Mouse (Mus musculus) thymus, postnatal 25 days (tissue): Measurements from ENCODE around the gene Galm.
A peak's percentile ranks its signal among the peaks of the same experiment; 100 is the strongest.

Experiments used
- DNase-seq: peaks from one replicate; pipeline ENCODE4 v3.0.0; 2022

Galm gene

DNA sequence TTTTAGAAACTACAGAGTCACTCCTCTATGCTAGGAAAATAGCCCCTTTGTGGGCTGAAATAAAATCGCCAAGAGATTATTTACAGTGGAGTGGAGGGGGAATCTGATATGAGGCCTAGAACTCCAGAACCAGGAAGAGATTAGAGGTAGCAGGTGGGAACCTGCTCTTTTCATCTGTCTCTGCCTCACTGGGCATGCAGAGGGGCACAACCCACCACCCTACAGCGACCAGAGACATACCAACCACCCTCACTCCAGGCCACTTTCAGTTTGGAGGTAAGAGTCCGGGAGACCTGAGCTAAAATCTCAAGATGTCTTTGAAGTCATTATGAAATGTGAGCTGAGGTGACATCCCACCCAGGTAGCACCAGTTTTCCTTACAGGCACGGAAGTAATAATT is 2.1 kb downstream of the Galm start:
- DNase-seq = no peak

DNA sequence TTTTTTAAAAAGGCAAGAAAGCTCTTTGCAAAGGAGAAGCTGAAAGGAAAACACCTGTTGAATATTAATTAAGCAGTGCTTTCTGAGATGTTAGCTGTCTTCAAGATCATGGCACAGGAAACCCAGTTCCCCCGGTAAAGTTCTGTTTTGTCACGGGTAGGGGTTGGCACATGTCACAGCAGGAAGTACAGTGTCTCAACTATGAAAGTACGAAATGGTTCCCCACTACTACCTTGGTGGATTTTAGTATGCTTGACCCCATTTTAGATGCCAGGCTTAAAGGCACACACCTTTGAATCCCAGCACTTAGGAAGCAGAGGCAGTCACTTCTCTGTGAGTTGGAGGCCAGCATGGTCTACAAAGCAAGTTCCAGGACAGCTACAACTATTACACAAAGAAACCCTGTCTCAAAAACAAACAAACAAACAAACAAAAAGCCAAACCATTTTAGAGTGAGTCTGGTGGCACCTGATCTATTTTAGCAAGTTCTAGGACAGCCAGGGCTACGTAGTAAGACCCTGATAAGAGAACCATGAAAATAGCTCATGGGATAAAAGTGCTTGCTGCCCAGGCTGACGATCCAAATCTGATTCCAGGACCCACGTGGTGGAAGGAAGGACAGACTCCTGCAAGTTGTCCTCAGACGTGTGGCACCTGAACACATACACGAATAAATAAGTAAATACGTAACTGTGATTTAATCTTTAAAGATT is 3.6 kb downstream of the Galm start:
- DNase-seq = peak; percentile 23

DNA sequence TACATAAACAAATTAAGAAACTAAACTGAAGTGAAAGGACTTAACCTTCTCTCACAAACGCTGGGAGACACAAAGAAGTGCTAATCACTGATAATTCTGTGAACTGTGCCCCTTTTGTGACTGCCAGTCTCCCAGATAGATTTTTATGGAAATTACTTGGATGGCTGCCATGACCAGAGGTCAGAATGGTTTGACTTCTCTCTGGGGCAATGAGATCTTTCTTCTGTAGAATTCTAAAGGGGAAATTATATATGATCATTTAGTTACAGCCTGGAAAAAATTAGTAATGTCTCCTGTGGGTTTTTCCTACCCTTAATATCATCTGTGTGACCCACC is 4.1 kb downstream of the Galm start:
- DNase-seq = no peak

DNA sequence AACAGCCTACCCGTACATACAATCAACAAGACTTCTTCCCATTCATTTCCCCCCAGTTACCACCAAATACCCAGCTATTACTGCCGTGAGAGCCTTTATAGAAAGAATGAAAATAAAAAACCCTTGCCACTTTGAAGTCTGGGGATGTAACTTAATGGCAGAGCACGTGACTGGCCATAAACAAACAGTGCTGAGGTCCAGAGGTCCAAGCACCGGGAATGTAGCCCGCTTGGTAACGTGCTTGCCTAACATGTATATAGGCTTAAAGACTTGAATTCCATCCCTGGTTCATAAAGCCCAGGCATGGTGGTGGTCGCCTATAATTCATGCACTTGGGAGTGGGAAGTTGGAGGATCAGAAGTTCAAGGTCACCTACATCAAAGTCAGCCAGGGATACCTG is 4.6 kb downstream of the Galm start:
- DNase-seq = no peak

DNA sequence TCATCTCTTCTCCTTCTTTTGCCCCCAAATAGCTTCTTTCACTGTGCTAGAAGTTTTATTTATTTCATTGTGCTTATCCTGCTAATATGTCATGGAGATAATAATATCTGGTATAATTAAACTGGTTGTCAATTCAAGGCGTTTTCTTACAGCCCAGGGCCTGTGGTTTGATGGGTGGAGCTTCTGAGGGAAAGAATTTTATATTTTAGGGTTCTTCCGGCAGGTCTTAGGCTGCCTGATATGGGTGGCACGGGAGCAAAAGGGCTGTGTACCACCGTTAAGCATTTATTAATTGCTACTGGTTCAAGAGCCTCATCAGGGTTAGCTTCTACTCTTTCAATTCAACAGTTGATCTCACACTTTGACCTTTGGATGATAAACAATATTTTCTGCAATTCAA is 5.2 kb downstream of the Galm start:
- no peak for DNase-seq

DNA sequence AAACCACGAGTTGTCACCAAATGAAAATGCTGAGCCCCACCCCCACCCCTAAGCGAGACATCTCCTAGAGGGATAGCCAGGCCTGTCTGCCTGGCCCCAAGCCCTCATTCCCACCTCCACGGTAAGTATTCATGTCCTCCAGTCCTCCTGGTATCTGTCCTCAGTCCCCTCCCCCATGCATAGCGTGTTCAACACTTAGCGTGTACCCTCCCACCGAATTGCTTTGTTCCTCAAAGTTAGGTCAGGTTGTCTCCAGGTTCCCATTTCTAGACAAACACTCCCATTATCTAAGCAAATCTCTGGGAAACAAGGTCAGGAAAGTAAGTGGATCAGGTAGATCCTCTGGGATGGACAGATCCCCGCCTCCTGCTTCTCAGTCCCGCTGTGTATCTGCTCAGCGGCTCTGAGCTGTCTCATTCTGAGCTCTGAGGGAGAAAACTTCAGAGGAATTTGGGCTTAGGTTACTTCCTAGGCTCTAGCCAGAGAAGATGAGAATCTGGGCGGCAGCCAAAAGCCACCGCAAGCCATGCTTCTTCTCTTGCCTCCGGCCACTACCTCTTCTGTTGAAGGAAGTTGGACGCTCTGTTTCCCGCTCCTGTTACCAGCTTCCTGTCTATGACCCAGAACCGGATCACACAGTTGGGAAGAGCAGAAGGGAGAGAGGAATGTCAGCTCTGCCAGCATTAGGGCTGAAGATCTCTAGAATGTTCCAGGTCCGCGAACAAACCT is 11.3 kb downstream of the Galm start:
- DNase-seq = no peak

DNA sequence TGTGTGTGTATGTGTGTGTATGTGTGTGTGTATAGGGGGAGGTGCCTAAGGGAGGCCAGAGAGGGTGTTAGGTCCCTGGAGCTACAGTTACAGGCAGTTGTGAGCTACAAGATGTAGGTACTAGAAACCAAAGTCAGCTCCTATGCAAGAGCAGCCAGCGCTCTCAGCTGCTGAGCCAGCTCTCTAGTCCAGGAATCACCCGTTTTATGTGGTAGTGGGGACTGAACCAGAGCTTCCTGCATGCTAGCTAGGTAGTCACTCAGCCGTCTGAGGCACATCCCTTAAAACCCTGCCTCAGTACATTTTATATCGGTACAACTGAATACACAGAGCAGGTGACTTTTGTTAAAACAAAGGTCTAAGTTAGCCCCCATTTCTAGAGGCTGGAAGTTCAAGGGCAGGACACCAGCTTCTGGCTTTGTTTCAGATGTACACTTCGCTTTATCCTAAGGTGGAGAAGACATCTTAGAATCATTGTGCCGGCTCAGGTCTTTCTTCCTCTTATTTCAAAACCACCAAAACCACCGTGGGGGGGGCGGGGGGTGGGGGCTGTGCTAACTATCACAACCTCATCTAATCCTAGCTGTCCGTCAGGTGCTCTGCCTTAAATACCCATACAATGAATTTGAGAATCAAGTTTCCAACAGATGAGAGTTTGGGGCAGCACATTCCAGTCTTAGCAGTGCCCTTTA is 12.6 kb downstream of the Galm start:
- peak; percentile 64 for DNase-seq

DNA sequence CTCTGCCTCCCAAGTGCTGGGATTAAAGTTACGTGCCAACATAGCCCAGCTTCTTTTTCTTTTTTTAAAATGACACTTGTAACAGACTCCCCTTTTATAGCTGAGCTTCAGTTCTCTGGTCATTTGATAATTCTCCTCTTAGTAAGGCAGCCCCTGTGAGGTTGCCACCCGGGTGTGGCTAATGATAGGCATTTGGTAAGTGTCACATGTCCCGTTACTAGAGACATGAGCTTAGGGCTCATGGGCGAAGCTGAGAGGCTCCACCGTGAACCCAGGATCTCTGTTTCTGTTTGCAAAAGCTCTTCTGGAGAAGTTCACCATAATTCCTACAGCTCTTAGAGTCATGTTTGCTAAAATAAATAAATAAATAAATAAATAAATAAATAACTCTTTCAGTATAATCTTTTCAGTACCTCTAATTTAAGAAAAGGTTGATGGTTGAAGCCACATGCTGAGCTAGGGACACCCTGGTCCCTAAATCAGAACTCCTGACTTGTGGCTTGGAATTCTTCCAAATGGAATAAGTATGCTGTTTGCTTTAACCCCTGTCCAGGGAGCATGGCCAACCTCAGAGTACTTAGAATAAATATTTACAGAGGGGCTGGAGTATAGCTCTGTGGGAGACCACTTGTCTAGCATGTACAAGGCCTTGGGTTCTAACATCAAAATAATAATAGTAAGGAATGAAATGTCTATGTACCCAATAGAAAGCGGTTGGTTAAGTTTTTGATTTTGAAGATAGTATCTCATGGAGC is 16.4 kb downstream of the Galm start:
- no peak for DNase-seq

DNA sequence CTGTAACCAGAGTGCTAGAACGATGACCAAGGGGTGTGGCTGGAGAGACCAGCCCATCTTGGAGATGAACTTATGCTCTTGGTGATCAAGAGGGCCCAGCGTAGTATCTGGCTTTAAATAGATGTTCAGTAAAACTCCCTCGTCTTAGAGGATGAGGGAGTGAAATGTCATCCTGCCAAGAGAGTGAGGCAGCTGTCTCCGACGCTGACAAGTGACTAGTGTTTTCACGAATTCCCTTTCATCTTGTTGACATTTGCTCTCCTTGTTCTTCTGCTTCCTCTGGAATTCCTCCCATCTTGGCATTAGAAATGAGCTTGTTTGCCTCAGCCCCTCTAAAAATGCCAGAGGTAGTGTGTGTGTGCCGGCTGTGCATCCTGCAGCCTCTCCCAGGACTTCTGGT is 17.9 kb downstream of the Galm start:
- DNase-seq = no peak

DNA sequence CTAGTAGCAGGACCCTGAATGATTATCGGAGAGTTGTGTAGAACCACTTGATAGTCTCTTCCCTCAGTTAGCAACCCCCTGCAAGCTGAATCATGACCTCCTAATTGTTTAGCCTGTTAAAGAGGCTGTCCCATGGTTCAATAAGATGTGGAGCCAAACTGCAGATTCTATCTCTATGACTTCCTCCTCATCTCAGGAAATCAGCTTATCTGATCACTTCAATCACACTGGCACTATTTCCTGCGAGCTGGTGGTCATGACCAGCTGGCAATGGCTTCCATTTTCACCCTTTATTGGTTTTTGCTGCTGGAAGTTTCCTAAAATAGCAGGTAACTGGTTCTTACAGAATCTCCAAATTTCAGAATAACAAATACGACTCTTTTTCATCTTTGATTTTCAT is 18.5 kb downstream of the Galm start:
- DNase-seq = no peak

DNA sequence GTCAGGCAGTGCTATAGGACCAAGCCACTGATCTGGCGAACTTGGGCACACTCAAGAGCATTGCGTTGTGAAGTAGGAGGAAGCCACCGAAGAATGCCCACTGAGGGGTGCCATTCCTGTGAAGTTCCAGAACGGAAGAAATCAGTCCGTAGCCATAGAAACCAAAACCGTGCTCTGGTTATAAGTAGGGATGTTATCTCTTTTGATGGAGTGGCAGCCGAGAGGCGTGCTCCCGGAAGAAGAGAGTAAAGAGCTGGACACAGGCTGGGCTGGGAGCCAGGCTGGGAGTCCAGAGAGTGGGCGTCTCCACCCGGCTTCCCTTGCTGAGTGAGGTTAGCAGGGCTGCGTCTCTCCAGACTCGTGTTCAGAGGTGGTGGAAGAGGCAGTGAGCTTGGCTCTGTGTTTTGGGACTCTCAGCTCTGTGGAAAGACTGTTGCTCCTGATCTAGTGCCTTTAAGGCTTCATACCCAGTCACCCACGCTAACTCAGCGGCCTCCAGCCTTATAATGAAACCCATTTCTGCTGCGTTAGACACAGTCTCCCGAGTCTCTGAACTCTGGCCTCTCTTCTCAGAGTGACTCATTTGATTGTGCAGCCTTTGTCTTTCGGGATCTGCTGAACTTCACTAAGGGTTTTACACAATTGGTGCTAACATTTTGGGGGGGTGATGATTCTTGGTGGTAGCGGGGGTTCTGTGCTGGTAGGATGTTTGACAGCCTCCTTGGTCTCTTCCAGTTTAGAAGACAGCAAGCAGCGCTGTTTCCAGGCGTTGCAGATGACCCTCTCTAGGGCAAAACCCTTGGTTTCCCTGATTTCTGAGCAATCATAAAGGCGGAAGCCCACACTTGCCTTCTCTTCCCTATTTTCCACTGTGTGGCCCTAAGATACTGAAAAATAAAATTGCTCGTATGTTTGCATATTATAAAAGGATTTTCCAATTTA is 21.1 kb downstream of the Galm start:
- no peak for DNase-seq

DNA sequence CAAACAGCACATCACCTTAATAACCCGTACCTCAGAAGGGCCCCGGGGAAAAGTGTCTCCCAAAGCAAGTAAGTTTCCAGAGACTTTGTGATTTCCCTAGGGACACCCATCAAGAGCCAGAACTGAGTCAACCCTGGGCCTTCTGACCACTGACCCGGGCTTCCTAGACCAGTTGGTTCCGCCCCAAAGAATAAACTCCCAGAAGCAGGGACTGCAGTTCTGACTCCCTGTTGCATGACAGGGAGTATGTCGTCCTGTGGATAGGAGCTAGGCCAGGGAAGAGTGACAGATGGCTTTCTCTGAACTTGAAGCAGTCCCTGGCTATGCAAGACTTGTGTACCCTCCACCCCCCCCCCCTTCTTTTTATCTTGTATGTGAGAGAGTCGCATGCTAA is 21.7 kb downstream of the Galm start:
- no peak for DNase-seq

DNA sequence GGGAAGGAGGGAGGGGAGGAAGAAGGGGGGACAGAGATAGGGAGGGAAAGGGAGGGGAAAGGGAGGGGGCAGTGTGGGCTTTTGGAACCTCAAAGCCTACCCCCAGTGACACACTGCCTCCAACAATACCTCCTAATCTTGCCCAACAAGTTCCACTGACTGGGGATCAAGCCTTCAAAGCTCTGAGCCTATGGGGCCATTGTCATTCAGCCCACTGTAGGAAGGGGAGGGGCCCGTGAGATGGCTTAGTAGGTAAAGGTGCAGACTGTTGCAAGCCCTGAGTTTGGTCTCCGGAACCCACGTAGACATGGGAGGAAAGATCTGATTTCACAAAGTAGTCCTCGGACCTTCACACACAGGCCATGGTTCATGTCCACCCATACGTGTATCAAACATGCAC is 24.1 kb downstream of the Galm start:
- DNase-seq = no peak

DNA sequence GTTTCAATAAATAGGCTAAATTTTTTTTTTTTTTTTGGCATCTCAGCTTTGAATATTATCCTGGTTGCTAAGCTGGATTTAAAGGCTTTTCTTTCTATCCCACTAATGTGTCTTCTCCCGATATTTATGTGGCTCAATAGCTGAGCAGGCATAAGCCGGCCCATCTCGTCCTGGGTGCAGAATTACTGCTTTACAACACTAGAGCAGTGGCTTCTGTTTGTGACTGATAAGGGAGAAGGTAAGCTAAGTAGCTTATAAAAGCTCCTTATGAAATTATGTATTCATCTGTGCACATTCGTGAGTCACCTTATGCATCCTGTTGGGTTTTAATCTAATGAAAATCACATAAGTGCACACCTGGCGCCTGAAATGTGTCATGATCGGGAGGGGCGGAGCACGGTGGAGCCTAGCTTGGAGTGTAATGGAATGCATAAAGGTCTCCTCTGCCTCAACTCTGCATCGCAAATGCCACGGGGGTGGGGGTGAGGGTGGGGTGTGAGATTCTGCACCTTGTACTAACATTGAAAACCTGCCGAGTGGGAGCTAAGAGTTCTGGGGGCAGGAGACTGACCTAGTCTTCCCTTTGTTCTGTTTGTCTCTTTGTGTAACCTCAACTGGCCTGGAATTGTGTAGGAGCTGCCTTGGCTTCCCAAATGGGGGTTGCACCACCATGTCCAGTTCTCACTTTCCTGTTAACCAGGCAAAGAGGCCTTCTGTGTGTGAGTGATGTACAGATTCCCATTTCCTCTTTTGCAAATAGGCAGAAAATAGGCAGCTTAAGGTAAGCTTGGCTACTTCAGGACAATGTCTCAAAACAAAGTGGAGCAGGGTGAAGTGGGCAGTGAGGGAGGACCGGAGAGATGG is 25.7 kb downstream of the Galm start:
- no peak for DNase-seq

DNA sequence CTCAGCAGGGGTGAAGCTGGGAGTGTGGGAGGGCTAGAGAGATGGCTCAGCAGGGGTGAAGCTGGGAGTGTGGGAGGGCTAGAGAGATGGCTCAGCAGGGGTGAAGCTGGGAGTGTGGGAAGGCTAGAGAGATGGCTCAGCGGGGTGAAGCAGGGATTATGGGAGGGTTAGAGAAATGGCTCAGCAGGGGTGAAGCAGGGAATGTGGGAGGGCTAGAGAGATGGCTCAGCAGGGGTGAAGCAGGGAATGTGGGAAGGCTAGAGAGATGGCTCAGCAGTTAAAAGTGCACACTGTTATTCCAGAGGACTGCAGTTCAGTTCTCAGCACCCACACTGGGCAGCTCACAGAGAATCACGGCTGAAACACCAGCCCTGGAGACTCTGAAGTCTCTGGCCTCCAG is 26.4 kb downstream of the Galm start:
- DNase-seq = no peak

DNA sequence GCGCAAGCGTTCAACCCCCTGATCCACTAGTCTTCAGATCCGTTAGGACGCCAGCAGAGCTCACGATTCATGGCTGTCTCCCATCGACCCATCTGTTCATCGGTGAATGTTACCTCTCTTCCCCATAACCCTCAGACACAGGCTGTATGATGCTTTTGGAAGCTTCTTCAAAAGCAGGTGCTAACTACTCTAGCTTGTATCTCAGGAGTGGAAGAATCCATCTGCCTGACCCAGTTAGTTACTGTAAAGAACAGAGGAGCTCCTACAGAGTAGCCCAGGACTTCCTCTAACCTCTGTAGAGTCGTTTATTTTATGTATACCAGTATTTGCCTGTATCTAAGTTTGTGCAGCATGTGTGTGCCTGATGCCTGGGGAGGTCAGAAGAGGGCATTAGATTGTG is 29.6 kb downstream of the Galm start:
- DNase-seq = no peak

DNA sequence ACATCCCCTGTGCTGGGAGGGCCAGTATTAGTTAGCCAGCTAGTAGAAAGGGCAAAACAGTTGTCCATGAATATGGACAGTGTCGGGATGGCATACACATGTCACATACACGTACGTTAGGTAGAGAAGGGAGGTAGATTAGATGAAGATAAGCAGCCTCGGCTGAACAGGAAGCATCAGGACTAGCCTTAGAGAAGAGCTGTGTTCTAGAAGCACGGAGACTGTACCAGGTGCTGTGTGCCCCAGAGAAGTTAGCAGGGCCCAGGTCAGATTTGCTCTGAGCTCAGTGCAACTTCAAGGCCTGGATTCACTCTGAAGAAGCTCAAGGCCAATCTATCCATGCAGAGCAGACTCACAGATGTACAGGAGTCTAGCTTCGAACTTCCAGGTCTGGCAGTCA is 30.2 kb downstream of the Galm start:
- DNase-seq = peak; percentile 34

DNA sequence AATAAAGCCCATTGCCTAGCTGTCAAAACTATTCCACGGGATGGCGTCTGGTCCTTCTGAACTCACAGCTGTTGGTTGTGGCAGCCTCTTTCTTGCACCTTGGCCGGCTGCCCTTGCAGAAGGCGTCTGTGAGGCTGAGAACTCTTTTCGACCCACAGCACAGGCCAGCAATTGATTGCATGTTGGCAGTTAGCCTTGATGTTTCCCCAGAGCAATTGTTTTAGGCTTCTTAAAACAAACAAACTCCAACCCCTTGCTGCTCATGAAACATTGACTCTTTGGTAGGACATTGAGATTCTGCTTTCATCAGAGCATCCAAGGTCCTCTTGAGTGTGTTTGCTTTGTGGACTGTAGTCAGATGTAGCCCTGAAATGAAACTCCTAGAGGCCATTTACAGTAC is 33.2 kb downstream of the Galm start:
- no peak for DNase-seq

DNA sequence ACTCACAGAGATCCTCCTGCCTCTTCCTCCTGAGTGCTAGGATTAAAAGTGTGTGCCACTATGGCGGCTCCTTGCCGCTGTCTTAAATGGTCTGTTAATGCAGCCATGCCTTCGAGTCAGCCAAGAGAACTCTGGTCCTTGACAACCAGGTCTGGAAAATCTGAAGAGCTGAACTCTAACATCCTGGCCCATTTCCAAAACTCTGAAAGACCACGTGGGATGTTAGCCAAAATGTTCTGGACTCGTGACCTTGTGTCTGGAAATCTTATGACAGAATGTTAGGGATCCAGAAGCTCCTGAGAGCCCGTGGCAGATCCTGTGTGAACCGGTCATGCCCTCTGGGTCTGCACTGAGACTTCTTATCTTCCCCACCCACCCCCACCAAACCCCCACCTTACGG is 36.7 kb downstream of the Galm start:
- DNase-seq = no peak

DNA sequence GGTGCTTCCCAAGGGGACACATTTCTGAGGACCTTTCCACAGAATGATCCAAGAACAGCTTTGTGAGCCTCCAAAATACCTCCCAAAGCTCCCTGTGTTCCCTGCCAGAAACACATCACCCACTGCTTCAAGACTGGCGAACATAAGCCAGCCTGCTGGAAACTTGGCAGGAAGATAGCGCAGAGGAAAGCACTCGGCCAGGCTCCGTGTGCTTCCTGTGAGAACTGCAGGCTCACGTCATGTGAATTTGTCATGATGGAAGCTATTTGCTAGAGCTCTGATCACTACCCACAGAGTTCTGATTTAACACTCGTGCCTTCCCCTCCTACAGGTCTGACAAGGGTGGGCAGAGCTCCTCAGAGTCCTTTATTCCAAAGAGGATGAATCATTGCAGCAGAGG is 38.5 kb downstream of the Galm start:
- DNase-seq = no peak

DNA sequence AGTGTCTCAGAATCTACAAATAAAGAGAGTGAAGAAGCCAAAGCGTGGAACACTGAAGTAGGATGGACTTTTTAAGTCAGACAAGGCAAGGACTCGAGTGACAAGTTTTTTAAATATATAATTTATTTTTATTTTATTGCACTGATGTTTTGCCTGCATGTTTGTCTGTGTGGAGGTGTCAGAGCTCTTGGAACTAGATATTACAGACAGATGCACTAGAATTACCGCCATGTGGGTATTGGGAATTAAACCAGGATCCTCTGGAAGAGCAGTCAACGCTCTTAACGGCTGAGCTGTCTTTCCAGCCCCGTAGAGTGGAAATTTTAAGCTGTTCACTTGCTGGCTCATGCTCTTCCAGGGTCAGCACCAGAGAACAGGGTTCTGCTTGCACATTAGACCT is 39.1 kb downstream of the Galm start:
- no peak for DNase-seq

DNA sequence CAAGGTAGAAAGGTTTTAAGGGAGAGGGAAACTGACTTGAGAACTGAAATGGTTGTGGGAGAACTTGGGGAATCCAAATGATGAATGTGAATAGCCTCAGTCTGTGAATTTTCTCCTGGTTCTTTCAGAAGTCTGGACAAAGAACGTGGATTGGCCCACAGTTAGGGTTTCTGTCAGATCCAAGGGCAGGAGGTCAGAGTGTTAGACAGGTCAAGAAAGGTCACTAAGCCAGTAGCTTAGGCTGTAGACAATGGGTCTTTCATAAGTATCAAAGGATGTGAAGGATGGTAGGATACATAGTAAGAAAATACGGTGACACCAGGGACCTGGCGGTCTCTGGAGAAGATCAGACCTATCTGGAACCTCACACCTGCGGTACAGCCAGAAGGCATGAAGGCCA is 40.2 kb downstream of the Galm start:
- DNase-seq = no peak
